Mouse (Mus musculus): ENCODE results near the gene Ctsc. TPM values are rescaled to one million over a fixed set of nuclear protein-coding genes. Genes with fewer than 3 reads are reported as not detected.
A peak's percentile ranks its signal among the peaks of the same experiment; 100 is the strongest.

Gene Ctsc
- total RNA-seq, 2 experiments from 2014 or later, result 49.0 to 49.3 TPM

GRCm38 (mm10) chr7:88295989-88296388 is 18.1 kb downstream of the Ctsc start:
- no peak for DNase-seq

- DNase-seq, result no peak
Measured at GRCm38 (mm10) chr7:88296932-88297331, 19.0 kb downstream of the Ctsc start.

DNA sequence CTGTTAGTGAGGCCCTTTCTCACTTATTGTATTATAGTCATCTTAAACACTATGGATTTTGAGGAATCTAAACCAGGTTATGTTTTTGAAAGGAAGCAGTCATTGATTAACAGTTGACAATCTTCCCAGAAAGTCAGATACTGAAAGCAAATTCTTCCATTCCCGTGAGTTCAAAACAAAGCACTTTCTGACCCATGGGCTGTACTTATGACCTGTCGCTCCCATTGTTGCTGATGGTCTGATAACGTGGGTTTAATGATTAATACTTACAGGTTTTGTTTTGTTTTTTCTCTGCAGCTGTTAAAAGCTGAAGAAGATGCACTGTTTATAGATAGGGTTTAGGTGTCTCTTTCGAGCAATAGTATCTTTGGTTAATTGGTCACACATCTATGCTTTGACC is 27.9 kb downstream of the Ctsc start:
- no peak for DNase-seq

DNA sequence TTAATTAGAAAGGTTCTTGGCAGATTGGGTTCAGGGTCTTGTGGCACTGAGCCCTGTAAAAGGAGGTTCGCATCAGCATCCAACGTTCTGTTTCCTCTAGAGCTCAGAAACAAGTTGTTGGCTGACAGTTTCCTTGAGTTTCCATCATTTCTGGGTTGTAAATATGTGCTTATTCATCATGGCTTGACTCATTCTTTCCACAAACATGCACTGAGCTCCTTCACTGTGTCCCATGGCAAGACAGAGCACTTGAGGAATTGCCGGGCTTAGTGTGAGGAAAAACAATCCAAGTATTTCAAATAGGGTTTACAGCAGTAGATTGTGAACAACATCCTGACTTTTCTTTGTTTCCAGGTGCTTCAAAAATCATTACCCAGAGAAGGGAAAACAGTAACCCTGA is 28.8 kb downstream of the Ctsc start:
- no peak for DNase-seq

GRCm38 (mm10) chr7:88310398-88311180 is 32.7 kb downstream of the Ctsc start:
- no peak for DNase-seq

- no peak for DNase-seq
Measured at GRCm38 (mm10) chr7:88316408-88316807, 38.5 kb downstream of the Ctsc start.

GRCm38 (mm10) chr7:88318474-88318873 is 40.6 kb downstream of the Ctsc start:
- DNase-seq, result no peak

DNA sequence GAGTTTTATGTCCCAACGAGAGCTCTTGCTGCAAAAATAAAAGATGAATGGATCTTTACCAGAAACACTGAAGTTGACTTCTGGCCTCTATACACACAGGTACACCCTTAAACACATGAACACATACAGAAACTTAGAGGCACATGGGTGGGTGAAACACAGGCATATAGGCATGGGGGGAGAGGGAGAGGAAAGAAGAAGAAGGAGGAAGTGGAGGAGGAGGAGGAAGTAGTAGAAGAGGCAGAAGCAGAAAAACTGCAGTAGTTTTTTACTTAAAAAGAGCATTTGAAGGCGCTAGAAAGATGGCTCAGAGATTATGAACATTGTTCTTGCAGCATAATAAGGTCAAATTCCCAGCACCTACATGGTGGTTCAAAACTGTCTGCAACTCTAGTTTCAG is 41.0 kb downstream of the Ctsc start:
- DNase-seq, result no peak

- DNase-seq, result no peak
Measured at GRCm38 (mm10) chr7:88319414-88320140, 41.7 kb downstream of the Ctsc start.

GRCm38 (mm10) chr7:88320628-88321336 is 42.9 kb downstream of the Ctsc start:
- DNase-seq, result peak; percentile 9

- no peak for DNase-seq
Measured at GRCm38 (mm10) chr7:88322431-88322830, 44.5 kb downstream of the Ctsc start.

GRCm38 (mm10) chr7:88327495-88327894 is 49.6 kb downstream of the Ctsc start:
- no peak for DNase-seq

- DNase-seq, result no peak
Measured at GRCm38 (mm10) chr7:88343828-88344227, 65.9 kb downstream of the Ctsc start.

GRCm38 (mm10) chr7:88346035-88346434 is 68.2 kb downstream of the Ctsc start:
- no peak for DNase-seq

GRCm38 (mm10) chr7:88356871-88357776 is 79.2 kb downstream of the Ctsc start:
- no peak for DNase-seq

GRCm38 (mm10) chr7:88358042-88358878 is 80.4 kb downstream of the Ctsc start:
- DNase-seq, result no peak

Other genes with a start within 250 kb of the Ctsc start
- gene Rab38, start 152.2 kb downstream of the Ctsc start, total RNA-seq (2021), result 1 to 10 TPM; 1.0 to 1.9 TPM